12 mouse cellular contexts compared by ENCODE assay signal in the genomic region with DNA sequence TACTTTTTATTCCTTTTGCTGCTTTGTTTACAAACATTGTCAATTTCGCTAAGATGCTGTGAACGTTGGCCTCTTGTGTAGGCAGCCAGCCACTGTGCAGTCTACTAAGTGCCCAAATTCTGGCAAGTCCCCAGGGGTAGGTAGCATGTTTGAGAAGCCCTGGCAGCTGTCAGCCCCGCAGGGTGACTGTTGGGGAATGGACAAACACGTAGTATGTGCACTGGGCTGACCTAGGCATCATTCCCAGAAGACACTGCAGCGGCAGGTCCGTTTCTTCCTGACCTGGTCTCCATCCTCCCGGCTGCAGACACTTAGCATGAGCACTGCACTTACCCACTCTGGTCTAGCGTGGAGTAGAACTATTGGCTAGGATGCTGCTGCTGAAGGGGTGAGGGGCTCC. TPM values are rescaled to one million over a fixed set of nuclear protein-coding genes. Genes with fewer than 3 reads are reported as not detected.
DNase-seq lines count a peak whose midpoint lies in the region; ATAC-seq lines count a peak whose summit lies in the region.
"Had no signal": no experiment of that assay in that cellular context is flagged by ENCODE, and none has a peak within 500 bp of the region (broad histone marks: within the 10 kb centered on the region; RNA-seq: fewer than 3 reads in every experiment).

No protein-coding gene starts in this region.

- H3K9me3 ChIP-seq in forebrain, embryonic 10.5 days: no peaks in the 10 kb centered on the region
- no peaks in the 10 kb centered on the region for H3K9me3 ChIP-seq in forebrain, embryonic 15.5 days
- no peaks in the 10 kb centered on the region for H3K9me3 ChIP-seq in hindbrain, embryonic 12.5 days (replicated peaks)
- H3K9me3 ChIP-seq in hindbrain, embryonic 11.5 days (ENCODE audit: control insufficient read depth, low read length): no peaks in the 10 kb centered on the region
- H3K9me3 ChIP-seq in midbrain, embryonic 15.5 days: no peaks in the 10 kb centered on the region
- H3K9me3 ChIP-seq: liver, embryonic 12.5 days had no signal

- H3K27me3 ChIP-seq in forebrain, embryonic 10.5 days (ENCODE audit: poor library complexity, severe bottlenecking): no peaks in the 10 kb centered on the region
- no peaks in the 10 kb centered on the region for H3K27me3 ChIP-seq in forebrain, embryonic 15.5 days
- H3K27me3 ChIP-seq in hindbrain, embryonic 12.5 days: no peaks in the 10 kb centered on the region
- no peaks in the 10 kb centered on the region for H3K27me3 ChIP-seq in hindbrain, embryonic 11.5 days (ENCODE audit: control insufficient read depth, insufficient read depth, low read length)
- H3K27me3 ChIP-seq in midbrain, embryonic 15.5 days (replicated peaks): no peaks in the 10 kb centered on the region
- H3K27me3 ChIP-seq: liver, embryonic 12.5 days had no signal

- no peak overlapping the region for H3K9ac ChIP-seq in forebrain, embryonic 15.5 days (replicated peaks)
- no peak overlapping the region for H3K9ac ChIP-seq in hindbrain, embryonic 12.5 days
- H3K9ac ChIP-seq in hindbrain, embryonic 11.5 days (ENCODE audit: low read depth, low read length): no peak overlapping the region
- no peak overlapping the region for H3K9ac ChIP-seq in midbrain, embryonic 15.5 days
- H3K9ac ChIP-seq: liver, embryonic 12.5 days had no signal

- no peak overlapping the region for H3K4me3 ChIP-seq in forebrain, embryonic 10.5 days
- H3K4me3 ChIP-seq in forebrain, embryonic 15.5 days: no peak overlapping the region
- no peak overlapping the region for H3K4me3 ChIP-seq in hindbrain, embryonic 12.5 days
- no peak overlapping the region for H3K4me3 ChIP-seq in hindbrain, embryonic 11.5 days (ENCODE audit: low read depth, low read length)
- no peak overlapping the region for H3K4me3 ChIP-seq in midbrain, embryonic 15.5 days
- H3K4me3 ChIP-seq: left cerebral cortex, adult 2 months; liver, embryonic 12.5 days had no signal

- no peak for DNase-seq in forebrain, embryonic 10.5 days (ENCODE audit: extremely low spot score, low spot score)
- no peak for DNase-seq in hindbrain, embryonic 11.5 days (ENCODE audit: low spot score)
- peak; percentile 78 for DNase-seq in cerebellum, adult 9-11 months
- no peak for DNase-seq in kidney, postnatal 10 days
- no peak for DNase-seq in thymus, postnatal 4 days
- DNase-seq: kidney, postnatal 25 days had no signal

- H3K27ac ChIP-seq in forebrain, embryonic 10.5 days: peak overlapping the region; percentile 20; the same call in 1 of the 2 replicates
- no peak overlapping the region for H3K27ac ChIP-seq in forebrain, embryonic 15.5 days (replicated peaks)
- H3K27ac ChIP-seq in hindbrain, embryonic 12.5 days: peak overlapping the region; percentile 57; the same call in 1 of the 2 replicates
- H3K27ac ChIP-seq in hindbrain, embryonic 11.5 days (ENCODE audit: low read depth, low read length): no peak overlapping the region
- H3K27ac ChIP-seq in midbrain, embryonic 15.5 days: 0 out of 2 replicates have a peak overlapping the region, but pooled peaks have one; percentile 35
- H3K27ac ChIP-seq: left cerebral cortex, adult 2 months; liver, embryonic 12.5 days had no signal

- H3K36me3 ChIP-seq in forebrain, embryonic 10.5 days (replicated peaks): peaks cover 90% of the 10 kb centered on the region
- peaks cover 17% of the 10 kb centered on the region for H3K36me3 ChIP-seq in forebrain, embryonic 15.5 days
- peaks cover 67% of the 10 kb centered on the region for H3K36me3 ChIP-seq in hindbrain, embryonic 12.5 days
- H3K36me3 ChIP-seq in hindbrain, embryonic 11.5 days (ENCODE audit: control insufficient read depth, insufficient read depth, low read length): 0 out of 2 replicates have a peak, but pooled peaks cover 8% of the 10 kb centered on the region
- H3K36me3 ChIP-seq in midbrain, embryonic 15.5 days (replicated peaks): peaks cover 20% of the 10 kb centered on the region

- H3K4me1 ChIP-seq in forebrain, embryonic 10.5 days: peaks cover 8% of the 10 kb centered on the region
- peaks cover 15% of the 10 kb centered on the region for H3K4me1 ChIP-seq in forebrain, embryonic 15.5 days
- H3K4me1 ChIP-seq in hindbrain, embryonic 12.5 days: no peaks in the 10 kb centered on the region
- no peaks in the 10 kb centered on the region for H3K4me1 ChIP-seq in hindbrain, embryonic 11.5 days (replicated peaks; ENCODE audit: control insufficient read depth, insufficient read depth, low read length)
- H3K4me1 ChIP-seq in midbrain, embryonic 15.5 days: 0 out of 2 replicates have a peak, but pooled peaks cover 4% of the 10 kb centered on the region

- 88% methylated on average over 8 of the region's 8 CpGs for WGBS in forebrain, embryonic 10.5 days
- 75% methylated on average over 8 of the region's 8 CpGs for WGBS in forebrain, embryonic 15.5 days
- 82% methylated on average over 8 of the region's 8 CpGs for WGBS in hindbrain, embryonic 12.5 days
- 89% methylated on average over 8 of the region's 8 CpGs for WGBS in hindbrain, embryonic 11.5 days
- WGBS in midbrain, embryonic 15.5 days: 79% methylated on average over 8 of the region's 8 CpGs

- no peak for ATAC-seq in forebrain, embryonic 15.5 days (replicated peaks)
- no peak for ATAC-seq in hindbrain, embryonic 12.5 days (ENCODE audit: low FRiP score)
- ATAC-seq in hindbrain, embryonic 11.5 days (ENCODE audit: low FRiP score): no peak
- ATAC-seq in midbrain, embryonic 15.5 days (replicated peaks): no peak
- ATAC-seq: liver, embryonic 12.5 days had no signal

- H3K4me2 ChIP-seq in forebrain, embryonic 15.5 days (replicated peaks): no peak overlapping the region
- H3K4me2 ChIP-seq in hindbrain, embryonic 12.5 days (replicated peaks): no peak overlapping the region
- H3K4me2 ChIP-seq in hindbrain, embryonic 11.5 days (replicated peaks; ENCODE audit: low read depth, low read length): no peak overlapping the region
- no peak overlapping the region for H3K4me2 ChIP-seq in midbrain, embryonic 15.5 days
- H3K4me2 ChIP-seq: liver, embryonic 12.5 days had no signal

RNA-seq across cellular contexts. Expression of a gene that starts 54.1 kb away (rescaled TPM):
- polyA plus RNA-seq in forebrain, embryonic 10.5 days (2016; fragmentation: Nextera tagmentation; extraction: Ambion mirVana): 44.1 and 56.4 TPM in 2 replicates
- 64.8 and 65.3 TPM in 2 replicates for polyA plus RNA-seq in forebrain, embryonic 15.5 days (2015; fragmentation: Nextera tagmentation; extraction: Ambion mirVana)
- polyA plus RNA-seq in hindbrain, embryonic 12.5 days (2016; fragmentation: Nextera tagmentation; extraction: Ambion mirVana): 48.3 and 57.3 TPM in 2 replicates
- polyA plus RNA-seq in hindbrain, embryonic 11.5 days (2014; fragmentation: Nextera tagmentation; extraction: Ambion mirVana): 50.8 and 51.8 TPM in 2 replicates
- polyA plus RNA-seq in midbrain, embryonic 15.5 days (2015; fragmentation: Nextera tagmentation; extraction: Ambion mirVana): 54.6 and 61.9 TPM in 2 replicates

RNA-seq across cellular contexts. Expression of a gene that starts 58.9 kb away (rescaled TPM):
- not detected in 2 replicates for polyA plus RNA-seq in forebrain, embryonic 10.5 days (2016; fragmentation: Nextera tagmentation; extraction: Ambion mirVana)
- 0.37 and 0.43 TPM in 2 replicates for polyA plus RNA-seq in forebrain, embryonic 15.5 days (2015; fragmentation: Nextera tagmentation; extraction: Ambion mirVana)
- 0.18 TPM in 1 of 2 replicates, not detected in the other for polyA plus RNA-seq in hindbrain, embryonic 12.5 days (2016; fragmentation: Nextera tagmentation; extraction: Ambion mirVana)
- polyA plus RNA-seq in hindbrain, embryonic 11.5 days (2014; fragmentation: Nextera tagmentation; extraction: Ambion mirVana): 0.15 TPM in 1 of 2 replicates, not detected in the other
- 0.36 and 0.41 TPM in 2 replicates for polyA plus RNA-seq in midbrain, embryonic 15.5 days (2015; fragmentation: Nextera tagmentation; extraction: Ambion mirVana)
- polyA plus RNA-seq: gonadal fat pad, adult 2 months had no signal

Comparison
In these comparisons a context has a peak if more than half of its experiments do, and no peak if none do; other contexts are left out.
1. H3K27ac ChIP-seq: peak in forebrain, embryonic 10.5 days (single experiment), hindbrain, embryonic 12.5 days (single experiment) and midbrain, embryonic 15.5 days (single experiment); none in forebrain, embryonic 15.5 days (single experiment) and hindbrain, embryonic 11.5 days (single experiment).